Mouse (Mus musculus) CH12.LX (cell line): ENCODE results near the gene Olfr1269. TPM values are rescaled to one million over a fixed set of nuclear protein-coding genes. Genes with fewer than 3 reads are reported as not detected.

Experiments
- DNase-seq: peaks from one replicate; pipeline ENCODE4 v3.0.0-alpha.2; 2013; ENCODE audit errors: extremely low read depth
- H3K27ac ChIP-seq: 2 replicates; pipeline ENCODE4 v1.5.1; 2012; ENCODE audit warnings: low read depth, mild to moderate bottlenecking, control low read depth, moderate library complexity; ENCODE audit not compliant: insufficient read depth
- H3K27me3 ChIP-seq: replicated peaks from 2 replicates; pipeline ENCODE3; 2012; ENCODE audit warnings: inconsistent platforms
- H3K36me3 ChIP-seq, 2 experiments: replicated peaks in 1 of 2; 2 replicates each; pipeline versions ENCODE3 to v1.6.1; 2012; ENCODE audit warnings: inconsistent platforms in 1 of 2, low read length in 1 of 2, mild to moderate bottlenecking in 1 of 2, mixed read lengths in 1 of 2, moderate library complexity in 1 of 2; ENCODE audit not compliant: control insufficient read depth in 1 of 2, insufficient read depth in 1 of 2
- H3K4me1 ChIP-seq, 2 experiments: 2 replicates each; pipeline ENCODE4 v1.6.1; 2012; ENCODE audit warnings: inconsistent platforms in 1 of 2, moderate library complexity in 1 of 2; ENCODE audit not compliant: insufficient read depth in 2 of 2, control insufficient read depth in 1 of 2
- H3K4me2 ChIP-seq: 2 replicates; pipeline ENCODE4 v1.6.1; 2012; ENCODE audit warnings: low read depth, mild to moderate bottlenecking, control low read depth; ENCODE audit not compliant: poor library complexity, insufficient read depth, severe bottlenecking
- H3K4me3 ChIP-seq, 3 experiments: fragments of 150-350 bp in 1 of 3; sonication (generic) in 1 of 3; replicated peaks in 1 of 3; 2 replicates each; pipeline versions ENCODE3 to v1.5.1; 2011 to 2012; ENCODE audit warnings: low read depth in 2 of 3, low read length in 2 of 3, mild to moderate bottlenecking in 2 of 3, moderate library complexity in 2 of 3, control low read depth in 1 of 3, improper control_type of control experiment in 1 of 3, inconsistent platforms in 1 of 3, mixed read lengths in 1 of 3; ENCODE audit not compliant: poor library complexity in 1 of 3
- H3K79me2 ChIP-seq: replicated peaks from 2 replicates; pipeline ENCODE4 v1.6.1; 2012; ENCODE audit warnings: mild to moderate bottlenecking, moderate library complexity; ENCODE audit not compliant: control insufficient read depth, poor library complexity, insufficient read depth, severe bottlenecking; ENCODE audit errors: extremely low read depth
- H3K9ac ChIP-seq: 2 replicates; pipeline ENCODE4 v1.6.1; 2012; ENCODE audit warnings: low read depth, mild to moderate bottlenecking, control low read depth, moderate library complexity; ENCODE audit not compliant: insufficient read depth
- H3K9me3 ChIP-seq: replicated peaks from 2 replicates; pipeline ENCODE3; 2012; ENCODE audit warnings: low read length, inconsistent platforms, mixed read lengths
- CHD2 ChIP-seq: IDR thresholded peaks from 2 replicates; pipeline ENCODE4 v1.6.1; 2011; ENCODE audit warnings: low read length, improper control_type of control experiment
- E2F4 ChIP-seq: IDR thresholded peaks from 2 replicates; pipeline ENCODE4 v1.6.1; 2011; ENCODE audit warnings: low read depth, low read length, improper control_type of control experiment; ENCODE audit not compliant: insufficient replicate concordance
- HCFC1 ChIP-seq: IDR thresholded peaks from 2 replicates; pipeline ENCODE4 v1.6.1; 2012; ENCODE audit warnings: low read depth, mild to moderate bottlenecking, inconsistent platforms, low read length, improper control_type of control experiment
- IRF4 ChIP-seq: IDR thresholded peaks from 2 replicates; pipeline ENCODE4 v1.6.1; 2014; ENCODE audit warnings: low read depth, mild to moderate bottlenecking, inconsistent platforms, low read length, improper control_type of control experiment
- JUN ChIP-seq: IDR thresholded peaks from 2 replicates; pipeline ENCODE4 v1.6.1; 2011; ENCODE audit warnings: low read depth, mild to moderate bottlenecking, low read length, improper control_type of control experiment, moderate library complexity; ENCODE audit not compliant: insufficient read depth
- JUND ChIP-seq: conservative IDR thresholded peaks from 2 replicates; pipeline ENCODE4 v1.6.1; 2011; ENCODE audit warnings: low read depth, low read length, improper control_type of control experiment
- MAZ ChIP-seq: IDR thresholded peaks from 2 replicates; pipeline ENCODE4 v1.6.1; 2012; ENCODE audit warnings: low read depth, mild to moderate bottlenecking, inconsistent platforms, low read length, improper control_type of control experiment, moderate library complexity
- MEF2A ChIP-seq: IDR thresholded peaks from 2 replicates; pipeline ENCODE4 v1.6.1; 2014; ENCODE audit warnings: low read depth, mild to moderate bottlenecking, inconsistent platforms, low read length, improper control_type of control experiment, borderline replicate concordance
- MXI1 ChIP-seq: IDR thresholded peaks from 2 replicates; pipeline ENCODE4 v1.6.1; 2011; ENCODE audit warnings: mild to moderate bottlenecking, low read depth, low read length, improper control_type of control experiment
- NRF1 ChIP-seq: IDR thresholded peaks from 2 replicates; pipeline ENCODE4 v1.6.1; 2014; ENCODE audit warnings: low read depth, mild to moderate bottlenecking, inconsistent platforms, low read length, improper control_type of control experiment, moderate library complexity
- PAX5 ChIP-seq: IDR thresholded peaks from 2 replicates; pipeline ENCODE4 v1.6.1; 2012; ENCODE audit warnings: low read length, inconsistent platforms, mixed read lengths
- POLR2A ChIP-seq: IDR thresholded peaks from 2 replicates; pipeline ENCODE4 v1.6.1; 2011; ENCODE audit warnings: low read depth, mild to moderate bottlenecking, improper control_type of control experiment, low read length
- POLR2AphosphoS2 ChIP-seq: IDR thresholded peaks from 2 replicates; pipeline ENCODE4 v1.6.1; 2011; ENCODE audit warnings: low read depth, low read length, improper control_type of control experiment
- SMC3 ChIP-seq: IDR thresholded peaks from 2 replicates; pipeline ENCODE4 v1.6.1; 2011; ENCODE audit warnings: low read depth, low read length, improper control_type of control experiment
- TCF12 ChIP-seq: IDR thresholded peaks from 2 replicates; pipeline ENCODE4 v1.6.1; 2014; ENCODE audit warnings: low read depth, mild to moderate bottlenecking, inconsistent platforms, low read length, improper control_type of control experiment
- UBTF ChIP-seq: IDR thresholded peaks from 2 replicates; pipeline ENCODE4 v1.6.1; 2012; ENCODE audit warnings: low read depth, mild to moderate bottlenecking, inconsistent platforms, low read length, improper control_type of control experiment, moderate library complexity
- ZMIZ1 ChIP-seq: IDR thresholded peaks from 2 replicates; pipeline ENCODE4 v1.6.1; 2012; ENCODE audit warnings: low read depth, mild to moderate bottlenecking, inconsistent platforms, low read length, improper control_type of control experiment
- ZNF384 ChIP-seq: IDR thresholded peaks from 2 replicates; pipeline ENCODE4 v1.6.1; 2012; ENCODE audit warnings: low read depth, low read length, improper control_type of control experiment, inconsistent platforms
- dilution Hi-C: fragments of 300-500 bp; cut with MboI; formaldehyde crosslinking; loops from 2 replicates; pipeline ENCODE4 v1.14.3; 2020; ENCODE audit warnings: low sequenced_read_pairs; ENCODE audit not compliant: extremely low pct_unique_long_range_greater_than_20kb, extremely low pct_ligation_motif_present
- in situ Hi-C: fragments of 300-500 bp; cut with MboI; formaldehyde crosslinking; loops from 3 replicates; pipeline ENCODE4 v1.14.3; 2019; ENCODE audit warnings: low sequenced_read_pairs, low pct_ligation_motif_present, low pct_unique_long_range_greater_than_20kb, mixed read lengths
- polyA plus RNA-seq: library from polyadenylated mRNA; unstranded; fragments of >175 nt; gene quantifications from 2 replicates; pipeline ENCODE4 v1.2.1, GENCODE M21; 2012; ENCODE audit warnings: low read depth; ENCODE audit not compliant: insufficient read length
- total RNA-seq, 2 experiments: library from RNA; depleted of rRNA; stranded (reverse); fragments of 300-350 nt in 1 of 2; fragments of >200 nt in 1 of 2; gene quantifications; 2 replicates each; pipeline ENCODE4 v1.2.3; 2012 to 2014

Olfr1269 gene
- total and polyA plus RNA-seq, 3 experiments = not detected

DNA sequence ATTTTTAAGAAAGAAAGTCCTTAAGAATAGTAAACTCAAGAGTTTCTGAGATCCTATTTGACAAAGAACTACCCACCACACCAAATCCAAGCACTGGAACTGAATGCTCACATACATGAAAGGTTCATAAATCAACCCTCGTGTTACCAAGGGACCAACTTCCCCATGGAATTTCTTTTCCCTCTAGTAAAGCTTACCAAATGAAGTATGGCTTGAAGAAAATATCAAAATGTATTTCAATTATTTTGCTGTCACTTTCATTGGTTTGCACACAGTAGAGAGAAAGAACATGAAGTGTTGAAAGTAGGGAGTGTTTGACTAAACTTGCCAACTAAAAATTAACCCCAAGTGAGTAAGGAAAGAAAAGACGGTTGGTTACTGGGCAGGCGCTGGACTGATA is 31.8 kb upstream of the Olfr1269 start, which contains the start of gene Olfr1270:
Olfr1270 (minus strand) TSS at position 101 of the 400 bp plus-strand sequence.
- TF ChIP-seq HCFC1 = no peak
- TF ChIP-seq POLR2AphosphoS2 = no peak
- TF ChIP-seq SMC3 = no peak
- no peak for TF ChIP-seq ZMIZ1
- TF ChIP-seq PAX5 = no peak
- no peak for TF ChIP-seq MAZ
- TF ChIP-seq E2F4 = no peak
- Histone ChIP-seq H3K27me3 (peaks cover 22% of the 10 kb centered on the region), H3K9me3 (no peaks in the 10 kb centered on the region), H3K4me3 (no peak within 1 kb of the TSS), H3K4me2 (no peak within 1 kb of the TSS), H3K27ac (no peak within 1 kb of the TSS), H3K36me3 (no peaks in the 10 kb centered on the region), H3K4me1 (no peaks in the 10 kb centered on the region), H3K9ac (no peak within 1 kb of the TSS), H3K79me2 (no peaks in the 10 kb centered on the region)
- dilution Hi-C loops (no loop called here), in situ Hi-C loops (no loop called here)
- no peak for DNase-seq

GRCm38 (mm10) chr2:90142196-90142595 is 21.0 kb upstream of the Olfr1269 start, which contains the start of gene Olfr32:
Olfr32 (minus strand) TSS chr2:90142296.
- no peaks in the 10 kb centered on the region for H3K36me3 ChIP-seq
- H3K27ac ChIP-seq = no peak within 1 kb of the TSS
- no peak for DNase-seq
- in situ Hi-C loops = no loop called here
- peaks cover 39% of the 10 kb centered on the region for H3K27me3 ChIP-seq
- H3K9me3 ChIP-seq = no peaks in the 10 kb centered on the region
- H3K4me1 ChIP-seq = no peaks in the 10 kb centered on the region
- H3K4me3 ChIP-seq = no peak within 1 kb of the TSS
- H3K4me2 ChIP-seq = no peak within 1 kb of the TSS
- H3K79me2 ChIP-seq = no peaks in the 10 kb centered on the region
- H3K9ac ChIP-seq = no peak within 1 kb of the TSS
- TF ChIP-seq CHD2 (no peak), E2F4 (no peak), ZMIZ1 (no peak), MXI1 (no peak), TCF12 (no peak), MAZ (no peak), POLR2AphosphoS2 (no peak), ZNF384 (no peak), IRF4 (no peak), JUND (no peak), UBTF (no peak), JUN (no peak), MEF2A (no peak), POLR2A (no peak), NRF1 (no peak)
- TF ChIP-seq, all 38 proteins: peak for 0
- dilution Hi-C loops = no loop called here
